Mouse (Mus musculus) forebrain, embryonic 14.5 days (tissue): Measurements from ENCODE around the gene Slc35e3. TPM values are rescaled to one million over a fixed set of nuclear protein-coding genes. Genes with fewer than 3 reads are reported as not detected.
A peak's percentile ranks its signal among the peaks of the same experiment; 100 is the strongest.

Source experiments
- ATAC-seq: fragments of 200-750 bp; cut with Nextera tagmentation; 2 replicates; pipeline ENCODE4 v1.8.0; 2017; ENCODE audit warnings: mild to moderate bottlenecking, moderate library complexity
- DNase-seq: peaks from one replicate; pipeline ENCODE4 v3.0.0-alpha.2; 2015; ENCODE audit warnings: low spot score
- H3K27ac ChIP-seq: fragments of 300-500 bp; sonication (generic); 2 replicates; pipeline ENCODE4 v1.5.1; 2014; ENCODE audit warnings: low read depth, mild to moderate bottlenecking, control low read depth, low read length, moderate library complexity
- H3K27me3 ChIP-seq: fragments of 300-500 bp; sonication (generic); replicated peaks from 2 replicates; pipeline ENCODE4 v1.6.1; 2014; ENCODE audit warnings: low read length, control low read depth, mixed read lengths; ENCODE audit not compliant: control insufficient read depth, insufficient read depth
- H3K36me3 ChIP-seq: fragments of 300-500 bp; sonication (generic); 2 replicates; pipeline ENCODE4 v1.6.1; 2014; ENCODE audit warnings: low read length, control low read depth; ENCODE audit not compliant: control insufficient read depth, insufficient read depth
- H3K4me1 ChIP-seq: fragments of 300-500 bp; sonication (generic); 2 replicates; pipeline ENCODE4 v1.6.1; 2014; ENCODE audit warnings: antibody characterized with exemption, low read length, control low read depth; ENCODE audit not compliant: control insufficient read depth, insufficient read depth
- H3K4me2 ChIP-seq: fragments of 300-500 bp; sonication (generic); 2 replicates; pipeline ENCODE4 v1.6.1; 2014; ENCODE audit warnings: mild to moderate bottlenecking, control low read depth, low read length
- H3K4me3 ChIP-seq: fragments of 300-500 bp; sonication (generic); 2 replicates; pipeline ENCODE4 v1.5.1; 2014; ENCODE audit warnings: low read depth, low read length, control low read depth
- H3K9ac ChIP-seq: fragments of 300-500 bp; sonication (generic); 2 replicates; pipeline ENCODE4 v1.6.1; 2014; ENCODE audit warnings: mild to moderate bottlenecking, low read length, control low read depth, moderate library complexity
- H3K9me3 ChIP-seq: fragments of 300-500 bp; sonication (generic); replicated peaks from 2 replicates; pipeline ENCODE4 v1.6.1; 2016; ENCODE audit warnings: low read length, control low read depth, mixed read lengths; ENCODE audit not compliant: control insufficient read depth
- WGBS: fragments of 180-500 bp; shearing (Covaris S2); extraction: QIAGEN DNeasy Blood & Tissue Kit; methylation state at CpG from one replicate; pipeline ENCODE4 v1.1.7; 2014; 5-methylcytosine and 5-hydroxymethylcytosine counted together
- polyA plus RNA-seq: library from polyadenylated mRNA; unstranded; fragments of >200 nt; fragmentation: Nextera tagmentation; extraction: Ambion mirVana; gene quantifications from 2 replicates; pipeline ENCODE4 v1.2.1, GENCODE M21; 2014

Slc35e3 gene
- polyA plus RNA-seq, result 17.7 and 20.1 TPM in 2 replicates

- peaks cover 36% of the 10 kb centered on the region for H3K36me3 ChIP-seq
These were observed at the start of gene Slc35e3 for GRCm38 (mm10) chr10:117746297-117746883. TSS of gene Slc35e3 (minus strand) at chr10:117746365.

GRCm38 (mm10) chr10:117795206-117795605 is 49.0 kb upstream of the Slc35e3 start:
- Histone ChIP-seq H3K27ac (no peak overlapping the region), H3K4me2 (no peak overlapping the region), H3K36me3 (no peaks in the 10 kb centered on the region), H3K9me3 (no peaks in the 10 kb centered on the region), H3K4me1 (peaks cover 10% of the 10 kb centered on the region), H3K27me3 (no peaks in the 10 kb centered on the region), H3K9ac (no peak overlapping the region), H3K4me3 (no peak overlapping the region)
- DNase-seq (no peak), ATAC-seq (no peak)
- WGBS, result 77% methylated on average over 4 of the region's 4 CpGs

More at GRCm38 (mm10) chr10:117746297-117746883, at the start of gene Slc35e3:
- peak within 1 kb of the TSS; percentile 56 for H3K4me3 ChIP-seq
- no peaks in the 10 kb centered on the region for H3K27me3 ChIP-seq
- 15% methylated on average over 44 of the region's 46 CpGs for WGBS
- no peaks in the 10 kb centered on the region for H3K9me3 ChIP-seq
- peak within 1 kb of the TSS; percentile 77 for H3K9ac ChIP-seq
- peak; percentile 98 for ATAC-seq
- H3K4me1 ChIP-seq, result peaks cover 17% of the 10 kb centered on the region
- no peak within 1 kb of the TSS for H3K27ac ChIP-seq
- peak within 1 kb of the TSS; percentile 79 for H3K4me2 ChIP-seq
- peak; percentile 96 for DNase-seq

- Histone ChIP-seq H3K36me3 (no peaks in the 10 kb centered on the region), H3K4me1 (peaks cover 10% of the 10 kb centered on the region), H3K4me3 (no peak overlapping the region; the same call in 1 of the 2 replicates), H3K9me3 (no peaks in the 10 kb centered on the region), H3K27ac (no peak overlapping the region), H3K9ac (no peak overlapping the region; the same call in 1 of the 2 replicates), H3K4me2 (peak overlapping the region; percentile 60), H3K27me3 (no peaks in the 10 kb centered on the region)
- ATAC-seq, result no peak
- DNase-seq, result no peak
- WGBS, result 83% methylated on average over 11 of the region's 11 CpGs
These were observed 47.4 kb upstream of the Slc35e3 start for GRCm38 (mm10) chr10:117793436-117794030.

GRCm38 (mm10) chr10:117792141-117793091 is 46.3 kb upstream of the Slc35e3 start, which contains the start of gene Nup107:
TSS of gene Nup107 (minus strand) at chr10:117792705.
- DNase-seq (peak; percentile 99), ATAC-seq (peak; percentile 97)
- H3K4me2 ChIP-seq, result peak within 1 kb of the TSS; percentile 90
- H3K9ac ChIP-seq, result peak within 1 kb of the TSS; percentile 75
- peaks cover 10% of the 10 kb centered on the region for H3K4me1 ChIP-seq
- H3K27ac ChIP-seq, result peak within 1 kb of the TSS; percentile 15; the same call in 1 of the 2 replicates
- whole genome bisulfite sequencing, result under 1% methylated on average over 74 of the region's 75 CpGs
- peak within 1 kb of the TSS; percentile 90 for H3K4me3 ChIP-seq
- peaks cover 7% of the 10 kb centered on the region; the same call in 1 of the 2 replicates for H3K36me3 ChIP-seq
- no peaks in the 10 kb centered on the region for H3K9me3 ChIP-seq
- no peaks in the 10 kb centered on the region for H3K27me3 ChIP-seq

GRCm38 (mm10) chr10:117791171-117791470 is 45.0 kb upstream of the Slc35e3 start:
- H3K27me3 ChIP-seq, result no peaks in the 10 kb centered on the region
- no peak for DNase-seq
- no peaks in the 10 kb centered on the region for H3K9me3 ChIP-seq
- 0 out of 2 replicates have a peak overlapping the region, but pooled peaks have one; percentile 75 for H3K9ac ChIP-seq
- H3K36me3 ChIP-seq, result peaks cover 19% of the 10 kb centered on the region
- H3K4me2 ChIP-seq, result peak overlapping the region; percentile 90; the same call in 1 of the 2 replicates
- no peak for ATAC-seq
- H3K27ac ChIP-seq, result no peak overlapping the region
- peaks cover 10% of the 10 kb centered on the region for H3K4me1 ChIP-seq
- no peak overlapping the region for H3K4me3 ChIP-seq
- WGBS, result 91% methylated on average over 2 of the region's 2 CpGs

GRCm38 (mm10) chr10:117790421-117791170 is 44.4 kb upstream of the Slc35e3 start:
- no peaks in the 10 kb centered on the region for H3K27me3 ChIP-seq
- DNase-seq (no peak), ATAC-seq (no peak)
- no peak overlapping the region; the same call in 1 of the 2 replicates for H3K4me2 ChIP-seq
- H3K36me3 ChIP-seq, result peaks cover 24% of the 10 kb centered on the region
- no peak overlapping the region for H3K4me3 ChIP-seq
- 94% methylated on average over 17 of the region's 17 CpGs for WGBS
- no peak overlapping the region for H3K27ac ChIP-seq
- no peak overlapping the region for H3K9ac ChIP-seq
- no peaks in the 10 kb centered on the region for H3K9me3 ChIP-seq
- peaks cover 10% of the 10 kb centered on the region for H3K4me1 ChIP-seq

GRCm38 (mm10) chr10:117790011-117790410 is 43.8 kb upstream of the Slc35e3 start:
- H3K4me2 ChIP-seq, result no peak overlapping the region
- peaks cover 10% of the 10 kb centered on the region for H3K4me1 ChIP-seq
- H3K27ac ChIP-seq, result no peak overlapping the region
- DNase-seq, result no peak
- H3K36me3 ChIP-seq, result peaks cover 30% of the 10 kb centered on the region
- no peaks in the 10 kb centered on the region for H3K27me3 ChIP-seq
- no peak for ATAC-seq
- 100% methylated on average over 1 of the region's 1 CpGs for WGBS
- no peak overlapping the region for H3K4me3 ChIP-seq
- H3K9me3 ChIP-seq, result no peaks in the 10 kb centered on the region
- no peak overlapping the region for H3K9ac ChIP-seq

GRCm38 (mm10) chr10:117784646-117785045 is 38.5 kb upstream of the Slc35e3 start:
- H3K9me3 ChIP-seq, result no peaks in the 10 kb centered on the region
- ATAC-seq (no peak), DNase-seq (no peak)
- peaks cover 77% of the 10 kb centered on the region for H3K36me3 ChIP-seq
- H3K27me3 ChIP-seq, result no peaks in the 10 kb centered on the region
- H3K27ac ChIP-seq, result no peak overlapping the region
- H3K4me1 ChIP-seq, result no peaks in the 10 kb centered on the region
- WGBS, result 96% methylated on average over 7 of the region's 7 CpGs
- no peak overlapping the region for H3K4me3 ChIP-seq
- H3K9ac ChIP-seq, result no peak overlapping the region
- H3K4me2 ChIP-seq, result no peak overlapping the region
